Mouse (Mus musculus): ENCODE results near the gene Vmn2r84.

DNA sequence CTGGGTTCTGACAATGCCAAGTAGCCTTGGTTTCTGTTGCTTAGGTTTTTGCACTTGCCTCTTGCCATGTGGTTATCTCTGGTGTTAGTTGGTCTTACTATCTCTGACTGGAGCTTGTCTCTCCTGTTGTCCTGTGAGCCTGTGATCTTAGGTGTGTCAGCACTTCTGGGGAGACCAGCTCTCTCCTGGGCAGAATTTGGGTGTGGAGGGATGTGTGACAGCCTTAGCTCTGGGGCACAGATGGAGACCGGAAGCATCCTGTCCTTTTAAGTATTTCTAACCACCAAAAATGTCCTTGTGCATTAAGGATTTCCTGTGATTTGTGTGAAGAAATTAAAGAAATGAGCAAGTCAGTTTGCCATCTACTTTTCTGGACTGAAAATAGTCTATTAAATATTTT, 50.1 kb downstream of the Vmn2r84 start:
- no peak for TF ChIP-seq CTCF (conservative IDR thresholded peaks at IDR 0.05; ENCODE audit: low read length)
- no peak for TF ChIP-seq POU5F1 (IDR thresholded peaks at IDR 0.05; ENCODE audit: borderline replicate concordance, low read length)
- TF ChIP-seq NANOG (IDR thresholded peaks at IDR 0.05; ENCODE audit: borderline replicate concordance, low read length) = no peak
